Mouse (Mus musculus): Measurements from ENCODE around the gene Gm595.

- TF ChIP-seq CTCF (IDR thresholded peaks at IDR 0.05; ENCODE audit: low read depth) (no peak), EP300 (optimal IDR thresholded peaks at IDR 0.05) (no peak)
Observed at GRCm38 (mm10) chrX:48884615-48885014, 7.1 kb upstream of the Gm595 start.
